Mouse (Mus musculus): ENCODE measurements around the gene Ezh1. TPM values are rescaled to one million over a fixed set of nuclear protein-coding genes. Genes with fewer than 3 reads are reported as not detected.

The Ezh1 gene
- polyA plus RNA-seq, 1 experiment from 2014 or later: 17.1 TPM

GRCm38 (mm10) chr11:101155151-101155550 is 71.1 kb downstream of the Ezh1 start:
- DNase-seq (ENCODE audit: low spot score) (no peak), ATAC-seq (no peak)
- Histone ChIP-seq H3K9me3 (ENCODE audit: low read length) (no peaks in the 10 kb centered on the region), H3K4me1 (ENCODE audit: insufficient read depth, low read depth, low read length) (peaks cover 7% of the 10 kb centered on the region; the same call in 1 of the 2 replicates), H3K4me2 (replicated peaks; ENCODE audit: low read depth, low read length) (no peak overlapping the region), H3K9ac (replicated peaks; ENCODE audit: low read depth) (no peak overlapping the region), H3K27me3 (replicated peaks; ENCODE audit: insufficient read depth, low read length) (no peaks in the 10 kb centered on the region), H3K36me3 (ENCODE audit: insufficient read depth, low read length) (no peaks in the 10 kb centered on the region), H3K27ac (ENCODE audit: low read length) (no peak overlapping the region), H3K4me3 (ENCODE audit: low read depth, low read length) (no peak overlapping the region)
- TF ChIP-seq CTCF (IDR thresholded peaks at IDR 0.05) (no peak), EP300 (IDR thresholded peaks at IDR 0.05) (no peak)
- WGBS: 68% methylated on average over 6 of the region's 6 CpGs

GRCm38 (mm10) chr11:101154648-101155047 is 71.6 kb downstream of the Ezh1 start:
- Histone ChIP-seq H3K4me2 (replicated peaks; ENCODE audit: low read depth, low read length) (no peak overlapping the region), H3K36me3 (ENCODE audit: insufficient read depth, low read length) (no peaks in the 10 kb centered on the region), H3K27ac (ENCODE audit: low read length) (no peak overlapping the region), H3K9ac (replicated peaks; ENCODE audit: low read depth) (no peak overlapping the region), H3K4me3 (ENCODE audit: low read depth, low read length) (no peak overlapping the region), H3K27me3 (replicated peaks; ENCODE audit: insufficient read depth, low read length) (no peaks in the 10 kb centered on the region), H3K4me1 (ENCODE audit: insufficient read depth, low read depth, low read length) (peaks cover 7% of the 10 kb centered on the region; the same call in 1 of the 2 replicates), H3K9me3 (ENCODE audit: low read length) (no peaks in the 10 kb centered on the region)
- ATAC-seq (no peak), DNase-seq (ENCODE audit: low spot score) (no peak)
- no peak for TF ChIP-seq CTCF (IDR thresholded peaks at IDR 0.05)
- no peak for TF ChIP-seq EP300 (IDR thresholded peaks at IDR 0.05)

- WGBS: 39% methylated on average over 1 of the region's 1 CpGs
- DNase-seq (ENCODE audit: low spot score): no peak
- ATAC-seq: no peak
- Histone ChIP-seq H3K27ac (ENCODE audit: low read length) (no peak overlapping the region), H3K4me3 (ENCODE audit: low read depth, low read length) (no peak overlapping the region), H3K27me3 (replicated peaks; ENCODE audit: insufficient read depth, low read length) (no peaks in the 10 kb centered on the region), H3K9me3 (ENCODE audit: low read length) (no peaks in the 10 kb centered on the region), H3K36me3 (ENCODE audit: insufficient read depth, low read length) (no peaks in the 10 kb centered on the region), H3K9ac (replicated peaks; ENCODE audit: low read depth) (no peak overlapping the region), H3K4me1 (ENCODE audit: insufficient read depth, low read depth, low read length) (peaks cover 7% of the 10 kb centered on the region; the same call in 1 of the 2 replicates), H3K4me2 (replicated peaks; ENCODE audit: low read depth, low read length) (no peak overlapping the region)
- TF ChIP-seq EP300 (IDR thresholded peaks at IDR 0.05) (no peak), CTCF (IDR thresholded peaks at IDR 0.05) (no peak)
Observed at GRCm38 (mm10) chr11:101152825-101153224, 73.4 kb downstream of the Ezh1 start.

GRCm38 (mm10) chr11:101151063-101151462 is 75.2 kb downstream of the Ezh1 start:
- Histone ChIP-seq H3K9me3 (ENCODE audit: low read length) (no peaks in the 10 kb centered on the region), H3K4me2 (replicated peaks; ENCODE audit: low read depth, low read length) (no peak overlapping the region), H3K4me3 (ENCODE audit: low read depth, low read length) (no peak overlapping the region), H3K4me1 (ENCODE audit: insufficient read depth, low read depth, low read length) (peaks cover 5% of the 10 kb centered on the region; the same call in 1 of the 2 replicates), H3K9ac (replicated peaks; ENCODE audit: low read depth) (no peak overlapping the region), H3K27me3 (replicated peaks; ENCODE audit: insufficient read depth, low read length) (no peaks in the 10 kb centered on the region), H3K27ac (ENCODE audit: low read length) (no peak overlapping the region), H3K36me3 (ENCODE audit: insufficient read depth, low read length) (no peaks in the 10 kb centered on the region)
- whole genome bisulfite sequencing: 58% methylated on average over 2 of the region's 2 CpGs
- no peak for ATAC-seq
- no peak for DNase-seq (ENCODE audit: low spot score)
- TF ChIP-seq EP300 (IDR thresholded peaks at IDR 0.05) (no peak), CTCF (IDR thresholded peaks at IDR 0.05) (no peak)

- DNase-seq (ENCODE audit: low spot score): peak; percentile 54
- H3K4me3 ChIP-seq (ENCODE audit: low read depth, low read length): no peak overlapping the region
- H3K36me3 ChIP-seq (ENCODE audit: insufficient read depth, low read length): no peaks in the 10 kb centered on the region
- H3K27ac ChIP-seq (ENCODE audit: low read length): peak overlapping the region; percentile 3; the same call in 1 of the 2 replicates
- H3K4me1 ChIP-seq (ENCODE audit: insufficient read depth, low read depth, low read length): no peaks in the 10 kb centered on the region
- peak; percentile 60 for ATAC-seq
- H3K27me3 ChIP-seq (replicated peaks; ENCODE audit: insufficient read depth, low read length): no peaks in the 10 kb centered on the region
- no peaks in the 10 kb centered on the region for H3K9me3 ChIP-seq (ENCODE audit: low read length)
- H3K4me2 ChIP-seq (replicated peaks; ENCODE audit: low read depth, low read length): no peak overlapping the region
- TF ChIP-seq EP300 (IDR thresholded peaks at IDR 0.05) (no peak), CTCF (IDR thresholded peaks at IDR 0.05) (no peak)
- WGBS: 34% methylated on average over 9 of the region's 9 CpGs
- H3K9ac ChIP-seq (replicated peaks; ENCODE audit: low read depth): no peak overlapping the region
Observed at GRCm38 (mm10) chr11:101149178-101150105, 76.8 kb downstream of the Ezh1 start.

DNA sequence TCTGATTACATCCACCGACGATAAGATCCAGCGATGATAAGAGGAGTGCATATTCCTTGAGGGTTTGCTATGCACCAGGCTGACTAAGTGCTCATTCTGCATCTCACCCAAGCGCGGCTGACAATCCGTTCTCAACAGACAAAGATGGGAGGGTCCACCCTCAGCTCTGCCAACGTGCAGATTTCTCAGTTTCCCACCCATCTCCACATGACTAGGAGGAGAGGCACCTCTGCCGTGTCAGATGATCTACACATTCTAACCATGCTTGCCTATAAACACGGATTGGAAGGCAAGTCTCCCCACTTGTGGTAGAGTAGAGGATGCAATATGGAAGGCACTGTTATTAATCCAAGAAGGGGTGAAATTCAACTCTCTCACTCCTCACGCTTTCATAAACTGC is 77.5 kb downstream of the Ezh1 start:
- no peaks in the 10 kb centered on the region for H3K27me3 ChIP-seq (replicated peaks; ENCODE audit: insufficient read depth, low read length)
- H3K9ac ChIP-seq (replicated peaks; ENCODE audit: low read depth): no peak overlapping the region
- H3K4me1 ChIP-seq (ENCODE audit: insufficient read depth, low read depth, low read length): peaks cover 1% of the 10 kb centered on the region; the same call in 1 of the 2 replicates

More for the DNA sequence above, 77.5 kb downstream of the Ezh1 start:
- Histone ChIP-seq H3K4me3 (ENCODE audit: low read depth, low read length) (no peak overlapping the region), H3K36me3 (ENCODE audit: insufficient read depth, low read length) (no peaks in the 10 kb centered on the region), H3K9me3 (ENCODE audit: low read length) (no peaks in the 10 kb centered on the region), H3K27ac (ENCODE audit: low read length) (0 out of 2 replicates have a peak overlapping the region, but pooled peaks have one; percentile 3), H3K4me2 (replicated peaks; ENCODE audit: low read depth, low read length) (no peak overlapping the region)
- DNase-seq (ENCODE audit: low spot score) (no peak), ATAC-seq (no peak)
- TF ChIP-seq EP300 (IDR thresholded peaks at IDR 0.05): no peak
- WGBS: 65% methylated on average over 10 of the region's 10 CpGs

Data from lung, postnatal 0 days (tissue).